Mouse (Mus musculus): ENCODE measurements around the gene Pigu. TPM values are rescaled to one million over a fixed set of nuclear protein-coding genes. Genes with fewer than 3 reads are reported as not detected.
A peak's percentile ranks its signal among the peaks of the same experiment; 100 is the strongest.

The Pigu gene
- polyA plus RNA-seq, 1 experiment from 2014 or later = 47.6 TPM

- peaks cover 50% of the 10 kb centered on the region for H3K4me1 ChIP-seq
- WGBS = 0% methylated on average over 68 of the region's 68 CpGs
- peaks cover 24% of the 10 kb centered on the region for H3K27me3 ChIP-seq
- H3K4me3 ChIP-seq (replicated peaks) = peak overlapping the region; percentile 82
- peak overlapping the region; percentile 90 for H3K9ac ChIP-seq
- no peaks in the 10 kb centered on the region for H3K9me3 ChIP-seq
- peaks cover 5% of the 10 kb centered on the region for H3K36me3 ChIP-seq (replicated peaks)
- peak overlapping the region; percentile 78 for H3K4me2 ChIP-seq
- H3K27ac ChIP-seq = peak overlapping the region; percentile 98
- ATAC-seq (ENCODE audit: low FRiP score) = peak; percentile 94
Observed at GRCm38 (mm10) chr2:155381643-155382331, 24.6 kb upstream of the Pigu start.

- 1% methylated on average over 11 of the region's 11 CpGs for WGBS
Observed at GRCm38 (mm10) chr2:155381060-155381437, 23.8 kb upstream of the Pigu start.

GRCm38 (mm10) chr2:155380261-155381059 is 23.2 kb upstream of the Pigu start, which contains the start of gene Trp53inp2:
TSS of gene Trp53inp2 (plus strand) at chr2:155381059.
- Histone ChIP-seq H3K4me1 (peaks cover 37% of the 10 kb centered on the region), H3K27ac (peak within 1 kb of the TSS; percentile 98), H3K36me3 (replicated peaks) (no peaks in the 10 kb centered on the region), H3K27me3 (peaks cover 24% of the 10 kb centered on the region), H3K9me3 (no peaks in the 10 kb centered on the region), H3K9ac (peak within 1 kb of the TSS; percentile 90), H3K4me2 (peak within 1 kb of the TSS; percentile 78), H3K4me3 (replicated peaks) (peak within 1 kb of the TSS; percentile 82)
- WGBS = 36% methylated on average over 8 of the region's 8 CpGs
- ATAC-seq (ENCODE audit: low FRiP score) = no peak

More at GRCm38 (mm10) chr2:155381060-155381437, 23.8 kb upstream of the Pigu start:
- no peak for ATAC-seq (ENCODE audit: low FRiP score)
- Histone ChIP-seq H3K4me3 (replicated peaks) (peak overlapping the region; percentile 82), H3K27ac (peak overlapping the region; percentile 98), H3K9me3 (no peaks in the 10 kb centered on the region), H3K36me3 (replicated peaks) (no peaks in the 10 kb centered on the region; the same call in 1 of the 2 replicates), H3K4me1 (peaks cover 43% of the 10 kb centered on the region), H3K4me2 (peak overlapping the region; percentile 78), H3K9ac (peak overlapping the region; percentile 90), H3K27me3 (peaks cover 24% of the 10 kb centered on the region)

DNA sequence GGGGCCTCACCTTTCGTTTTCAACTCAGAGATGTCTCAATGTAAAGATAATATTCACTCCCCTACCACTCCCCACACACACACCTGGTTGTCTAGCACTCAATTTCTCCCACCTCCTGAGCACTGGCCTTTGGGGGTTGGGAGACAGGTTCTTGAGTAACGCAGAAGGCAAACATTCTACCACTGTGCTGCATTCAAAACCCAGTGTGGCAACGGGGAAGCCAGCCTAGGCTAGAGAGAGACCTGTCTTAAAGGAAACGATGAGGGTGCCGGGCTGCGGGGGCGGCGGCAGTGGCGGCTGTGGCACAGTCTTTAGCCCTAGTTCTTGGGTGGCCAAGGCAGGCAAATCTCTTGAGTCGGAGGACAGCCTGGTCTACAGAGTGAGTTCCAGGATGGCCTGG is 19.0 kb upstream of the Pigu start:
- Histone ChIP-seq H3K36me3 (replicated peaks) (no peaks in the 10 kb centered on the region), H3K27ac (no peak overlapping the region), H3K4me1 (peaks cover 12% of the 10 kb centered on the region; the same call in 1 of the 2 replicates), H3K4me3 (replicated peaks) (no peak overlapping the region), H3K9ac (no peak overlapping the region), H3K9me3 (no peaks in the 10 kb centered on the region), H3K27me3 (peaks cover 24% of the 10 kb centered on the region), H3K4me2 (no peak overlapping the region)
- WGBS = 79% methylated on average over 10 of the region's 10 CpGs
- ATAC-seq (ENCODE audit: low FRiP score) = no peak

- H3K9me3 ChIP-seq = no peaks in the 10 kb centered on the region
- H3K4me1 ChIP-seq = no peaks in the 10 kb centered on the region
- no peak overlapping the region for H3K4me2 ChIP-seq
- H3K27me3 ChIP-seq = peaks cover 10% of the 10 kb centered on the region
- no peaks in the 10 kb centered on the region for H3K36me3 ChIP-seq (replicated peaks)
- H3K9ac ChIP-seq = no peak overlapping the region
- H3K4me3 ChIP-seq (replicated peaks) = no peak overlapping the region
- H3K27ac ChIP-seq = no peak overlapping the region
- ATAC-seq (ENCODE audit: low FRiP score) = no peak
Observed at GRCm38 (mm10) chr2:155374521-155374920, 17.3 kb upstream of the Pigu start.

DNA sequence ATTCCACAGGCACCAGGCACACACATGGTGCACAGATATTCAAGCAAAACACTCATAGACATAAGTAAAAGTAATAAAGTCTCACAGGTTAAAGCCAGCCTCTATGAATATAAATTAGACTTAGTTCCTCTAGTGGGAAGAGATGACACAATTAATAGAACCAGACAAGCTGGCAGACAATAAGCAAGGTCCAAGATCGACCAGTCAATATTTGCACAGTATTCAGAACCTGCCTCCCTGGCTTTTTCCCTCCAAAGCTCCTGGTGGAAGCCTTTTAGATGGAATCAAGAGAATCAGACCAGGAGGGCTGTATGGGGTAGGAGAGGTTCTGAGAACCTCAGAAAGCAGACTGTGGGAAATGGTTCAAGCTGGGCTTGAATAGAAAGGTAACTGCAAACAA is 16.7 kb upstream of the Pigu start:
- 90% methylated on average over 1 of the region's 1 CpGs for WGBS
- no peak overlapping the region for H3K9ac ChIP-seq
- no peak overlapping the region for H3K4me3 ChIP-seq (replicated peaks)
- H3K27ac ChIP-seq = no peak overlapping the region
- H3K36me3 ChIP-seq (replicated peaks) = no peaks in the 10 kb centered on the region
- 0 out of 2 replicates have a peak, but pooled peaks cover 3% of the 10 kb centered on the region for H3K27me3 ChIP-seq
- H3K4me2 ChIP-seq = no peak overlapping the region
- no peaks in the 10 kb centered on the region for H3K4me1 ChIP-seq
- no peaks in the 10 kb centered on the region for H3K9me3 ChIP-seq
- ATAC-seq (ENCODE audit: low FRiP score) = no peak

DNA sequence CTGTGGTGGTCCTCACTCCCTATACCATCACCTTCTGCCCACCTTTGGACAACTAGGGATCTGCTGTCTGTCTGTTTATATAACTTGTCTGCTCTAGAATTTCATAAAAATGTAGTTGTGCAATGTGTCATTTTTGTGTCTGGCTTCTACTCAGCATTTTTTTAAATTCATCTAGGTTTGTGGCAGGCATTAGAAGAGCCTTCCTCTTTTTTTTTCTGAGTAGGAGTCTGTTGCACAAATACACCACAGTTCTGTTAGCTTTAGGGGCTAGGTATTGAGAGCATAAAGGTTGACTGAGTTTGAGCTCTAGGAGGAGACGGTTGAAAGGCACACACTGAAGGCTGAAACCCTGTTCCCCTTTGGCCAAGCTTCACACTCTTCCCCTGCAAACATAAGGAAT is 16.1 kb upstream of the Pigu start:
- no peaks in the 10 kb centered on the region for H3K4me1 ChIP-seq
- H3K9me3 ChIP-seq = no peaks in the 10 kb centered on the region
- H3K4me3 ChIP-seq (replicated peaks) = no peak overlapping the region
- no peak overlapping the region for H3K27ac ChIP-seq
- no peak overlapping the region for H3K9ac ChIP-seq
- no peak overlapping the region for H3K4me2 ChIP-seq
- H3K36me3 ChIP-seq (replicated peaks) = no peaks in the 10 kb centered on the region
- no peak for ATAC-seq (ENCODE audit: low FRiP score)
- 59% methylated on average over 1 of the region's 1 CpGs for WGBS
- 0 out of 2 replicates have a peak, but pooled peaks cover 3% of the 10 kb centered on the region for H3K27me3 ChIP-seq

DNA sequence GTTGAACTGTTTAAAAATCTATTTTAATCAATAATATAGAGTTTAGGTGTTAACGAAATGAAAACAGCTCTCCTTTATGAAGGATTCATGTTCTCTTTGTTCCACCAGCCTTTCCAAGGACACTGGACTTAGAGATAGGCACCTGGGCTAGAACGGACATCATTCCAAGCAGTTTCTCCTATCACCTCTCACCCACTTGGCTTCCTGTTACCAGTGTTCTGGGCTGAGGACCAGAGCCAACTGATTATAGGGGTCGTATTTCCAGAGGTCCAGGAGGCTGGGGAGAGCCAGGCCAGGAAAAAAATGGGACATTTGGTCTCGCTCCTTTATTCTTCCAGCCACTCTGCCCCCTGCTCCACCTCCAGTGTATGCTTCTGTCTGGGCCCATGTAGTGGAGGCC is 15.2 kb upstream of the Pigu start:
- H3K27ac ChIP-seq = no peak overlapping the region
- ATAC-seq (ENCODE audit: low FRiP score) = no peak
- H3K4me2 ChIP-seq = no peak overlapping the region
- H3K9ac ChIP-seq = no peak overlapping the region
- no peaks in the 10 kb centered on the region for H3K36me3 ChIP-seq (replicated peaks)
- 76% methylated on average over 4 of the region's 4 CpGs for WGBS
- H3K4me1 ChIP-seq = no peaks in the 10 kb centered on the region
- 0 out of 2 replicates have a peak, but pooled peaks cover under 1% of the 10 kb centered on the region for H3K27me3 ChIP-seq
- H3K9me3 ChIP-seq = no peaks in the 10 kb centered on the region
- H3K4me3 ChIP-seq (replicated peaks) = no peak overlapping the region

- H3K9ac ChIP-seq = no peak overlapping the region
- no peaks in the 10 kb centered on the region for H3K9me3 ChIP-seq
- H3K36me3 ChIP-seq (replicated peaks) = no peaks in the 10 kb centered on the region
- H3K4me3 ChIP-seq (replicated peaks) = no peak overlapping the region
- H3K4me2 ChIP-seq = no peak overlapping the region
- H3K27ac ChIP-seq = no peak overlapping the region
- no peaks in the 10 kb centered on the region for H3K27me3 ChIP-seq
- 79% methylated on average over 7 of the region's 7 CpGs for WGBS
- H3K4me1 ChIP-seq = no peaks in the 10 kb centered on the region
- ATAC-seq (ENCODE audit: low FRiP score) = no peak
Observed at GRCm38 (mm10) chr2:155369333-155369883, 12.2 kb upstream of the Pigu start.

- Histone ChIP-seq H3K27ac (no peak overlapping the region), H3K9me3 (no peaks in the 10 kb centered on the region), H3K4me2 (no peak overlapping the region), H3K4me1 (no peaks in the 10 kb centered on the region), H3K4me3 (replicated peaks) (no peak overlapping the region), H3K36me3 (replicated peaks) (no peaks in the 10 kb centered on the region), H3K9ac (no peak overlapping the region), H3K27me3 (no peaks in the 10 kb centered on the region)
- WGBS = 83% methylated on average over 7 of the region's 7 CpGs
- no peak for ATAC-seq (ENCODE audit: low FRiP score)
Observed at GRCm38 (mm10) chr2:155367635-155368284, 10.5 kb upstream of the Pigu start.

DNA sequence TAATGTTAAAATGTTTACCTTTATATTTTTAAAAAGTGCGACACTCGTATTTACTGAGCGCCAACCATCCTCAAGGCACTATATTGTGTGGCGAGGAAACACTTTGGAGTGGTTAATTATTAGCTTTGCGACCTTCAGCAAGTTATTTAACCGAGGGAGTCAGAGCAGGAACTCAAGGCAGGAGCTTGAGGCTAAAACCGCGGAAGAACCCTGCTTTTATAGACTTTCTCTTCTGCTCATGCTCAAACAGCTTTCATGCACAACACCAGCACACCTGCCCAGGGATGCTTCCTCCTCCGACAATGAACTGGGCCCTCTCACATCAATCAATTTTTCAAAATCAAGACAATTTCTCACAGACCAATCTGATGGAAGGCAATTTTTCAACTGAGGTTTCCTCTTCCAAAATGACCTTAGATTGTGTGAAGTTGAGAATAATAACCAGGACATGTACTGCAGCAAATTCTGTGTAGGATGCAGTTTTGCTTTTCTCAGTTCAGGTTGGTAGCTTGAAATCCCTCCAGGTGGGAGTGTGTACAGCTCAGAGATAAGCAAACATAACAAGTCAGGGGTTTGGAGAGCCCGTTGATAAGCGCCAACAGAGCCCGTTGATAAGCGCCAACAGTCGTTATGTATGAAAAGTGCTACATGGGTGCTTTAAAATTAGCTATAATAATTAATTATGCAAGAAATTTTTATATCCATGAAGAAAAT is 613 bp upstream of the Pigu start:
- Histone ChIP-seq H3K27ac (0 out of 2 replicates have a peak overlapping the region, but pooled peaks have one; percentile 5), H3K4me2 (peak overlapping the region; percentile 88), H3K27me3 (no peaks in the 10 kb centered on the region), H3K36me3 (replicated peaks) (no peaks in the 10 kb centered on the region), H3K9ac (peak overlapping the region; percentile 30; the same call in 1 of the 2 replicates), H3K9me3 (no peaks in the 10 kb centered on the region), H3K4me3 (replicated peaks) (peak overlapping the region; percentile 85), H3K4me1 (peaks cover 12% of the 10 kb centered on the region)
- 37% methylated on average over 14 of the region's 14 CpGs for WGBS
- peak; percentile 47 for ATAC-seq (ENCODE audit: low FRiP score)

All from forebrain, embryonic 12.5 days (tissue).